Mouse (Mus musculus): ENCODE data around the gene Tenm4. TPM values are rescaled to one million over a fixed set of nuclear protein-coding genes. Genes with fewer than 3 reads are reported as not detected.

The Tenm4 gene
- polyA plus RNA-seq, 1 experiment from 2014 or later, result 51.6 TPM

GRCm38 (mm10) chr7:96301813-96302212, 130.8 kb downstream of the Tenm4 start:
- Histone ChIP-seq H3K36me3 (no peaks in the 10 kb centered on the region), H3K4me1 (peaks cover 4% of the 10 kb centered on the region; the same call in 1 of the 2 replicates), H3K4me3 (replicated peaks) (no peak overlapping the region), H3K27ac (replicated peaks) (no peak overlapping the region), H3K27me3 (no peaks in the 10 kb centered on the region), H3K4me2 (replicated peaks) (no peak overlapping the region), H3K9ac (no peak overlapping the region), H3K9me3 (replicated peaks) (no peaks in the 10 kb centered on the region)
- 49% methylated on average over 3 of the region's 3 CpGs for WGBS
- peak; percentile 46; the same call in 1 of the 2 replicates for ATAC-seq (ENCODE audit: insufficient number of reproducible peaks, low FRiP score, low TSS enrichment, low read depth)

GRCm38 (mm10) chr7:96303963-96304362, 132.9 kb downstream of the Tenm4 start:
- no peak overlapping the region for H3K4me2 ChIP-seq (replicated peaks)
- no peaks in the 10 kb centered on the region for H3K36me3 ChIP-seq
- WGBS, result 45% methylated on average over 2 of the region's 2 CpGs
- no peaks in the 10 kb centered on the region for H3K27me3 ChIP-seq
- H3K27ac ChIP-seq (replicated peaks), result no peak overlapping the region
- no peak overlapping the region for H3K4me3 ChIP-seq (replicated peaks)
- H3K4me1 ChIP-seq, result peaks cover 4% of the 10 kb centered on the region; the same call in 1 of the 2 replicates
- no peaks in the 10 kb centered on the region for H3K9me3 ChIP-seq (replicated peaks)
- no peak for ATAC-seq (ENCODE audit: insufficient number of reproducible peaks, low FRiP score, low TSS enrichment, low read depth)
- no peak overlapping the region for H3K9ac ChIP-seq

- Histone ChIP-seq H3K36me3 (no peaks in the 10 kb centered on the region), H3K4me1 (peaks cover 4% of the 10 kb centered on the region; the same call in 1 of the 2 replicates), H3K9me3 (replicated peaks) (no peaks in the 10 kb centered on the region), H3K27me3 (no peaks in the 10 kb centered on the region), H3K9ac (no peak overlapping the region), H3K4me3 (replicated peaks) (no peak overlapping the region), H3K4me2 (replicated peaks) (no peak overlapping the region), H3K27ac (replicated peaks) (no peak overlapping the region)
- WGBS, result 46% methylated on average over 5 of the region's 5 CpGs
- no peak for ATAC-seq (ENCODE audit: insufficient number of reproducible peaks, low FRiP score, low TSS enrichment, low read depth)
Measured at GRCm38 (mm10) chr7:96305382-96305935, 134.4 kb downstream of the Tenm4 start.

GRCm38 (mm10) chr7:96308106-96308505, 137.1 kb downstream of the Tenm4 start:
- no peaks in the 10 kb centered on the region for H3K27me3 ChIP-seq
- no peak overlapping the region for H3K9ac ChIP-seq
- WGBS, result 36% methylated on average over 6 of the region's 6 CpGs
- no peak for ATAC-seq (ENCODE audit: insufficient number of reproducible peaks, low FRiP score, low TSS enrichment, low read depth)
- no peak overlapping the region for H3K4me3 ChIP-seq (replicated peaks)
- H3K4me1 ChIP-seq, result peaks cover 4% of the 10 kb centered on the region; the same call in 1 of the 2 replicates
- H3K27ac ChIP-seq (replicated peaks), result no peak overlapping the region; the same call in 1 of the 2 replicates
- H3K36me3 ChIP-seq, result no peaks in the 10 kb centered on the region
- H3K4me2 ChIP-seq (replicated peaks), result no peak overlapping the region
- no peaks in the 10 kb centered on the region for H3K9me3 ChIP-seq (replicated peaks)

GRCm38 (mm10) chr7:96329343-96329742, 158.3 kb downstream of the Tenm4 start:
- H3K9ac ChIP-seq, result no peak overlapping the region
- H3K36me3 ChIP-seq, result no peaks in the 10 kb centered on the region; the same call in 1 of the 2 replicates
- WGBS, result 72% methylated on average over 4 of the region's 4 CpGs
- H3K4me1 ChIP-seq, result no peaks in the 10 kb centered on the region
- H3K4me2 ChIP-seq (replicated peaks), result no peak overlapping the region
- no peaks in the 10 kb centered on the region for H3K27me3 ChIP-seq
- H3K9me3 ChIP-seq (replicated peaks), result peaks cover 5% of the 10 kb centered on the region; the same call in 1 of the 2 replicates
- no peak overlapping the region for H3K27ac ChIP-seq (replicated peaks)
- no peak overlapping the region for H3K4me3 ChIP-seq (replicated peaks)
- no peak for ATAC-seq (ENCODE audit: insufficient number of reproducible peaks, low FRiP score, low TSS enrichment, low read depth)

GRCm38 (mm10) chr7:96331186-96331585, 160.1 kb downstream of the Tenm4 start:
- H3K27me3 ChIP-seq, result no peaks in the 10 kb centered on the region
- no peak overlapping the region for H3K27ac ChIP-seq (replicated peaks)
- no peaks in the 10 kb centered on the region for H3K36me3 ChIP-seq
- 73% methylated on average over 1 of the region's 1 CpGs for WGBS
- no peak overlapping the region for H3K9ac ChIP-seq
- H3K9me3 ChIP-seq (replicated peaks), result no peaks in the 10 kb centered on the region
- no peak for ATAC-seq (ENCODE audit: insufficient number of reproducible peaks, low FRiP score, low TSS enrichment, low read depth)
- H3K4me2 ChIP-seq (replicated peaks), result no peak overlapping the region
- no peak overlapping the region for H3K4me3 ChIP-seq (replicated peaks)
- H3K4me1 ChIP-seq, result no peaks in the 10 kb centered on the region

GRCm38 (mm10) chr7:96334361-96334760, 163.3 kb downstream of the Tenm4 start:
- Histone ChIP-seq H3K4me2 (replicated peaks) (no peak overlapping the region), H3K4me1 (no peaks in the 10 kb centered on the region), H3K9me3 (replicated peaks) (no peaks in the 10 kb centered on the region), H3K4me3 (replicated peaks) (no peak overlapping the region), H3K36me3 (no peaks in the 10 kb centered on the region), H3K9ac (no peak overlapping the region), H3K27ac (replicated peaks) (no peak overlapping the region), H3K27me3 (no peaks in the 10 kb centered on the region)
- ATAC-seq (ENCODE audit: insufficient number of reproducible peaks, low FRiP score, low TSS enrichment, low read depth), result no peak
- WGBS, result 35% methylated on average over 2 of the region's 2 CpGs

- no peak overlapping the region for H3K4me2 ChIP-seq (replicated peaks)
- H3K27ac ChIP-seq (replicated peaks), result no peak overlapping the region
- H3K9me3 ChIP-seq (replicated peaks), result no peaks in the 10 kb centered on the region
- no peaks in the 10 kb centered on the region for H3K4me1 ChIP-seq
- no peaks in the 10 kb centered on the region for H3K27me3 ChIP-seq
- no peaks in the 10 kb centered on the region for H3K36me3 ChIP-seq
- no peak overlapping the region for H3K9ac ChIP-seq
- no peak overlapping the region for H3K4me3 ChIP-seq (replicated peaks)
- ATAC-seq (ENCODE audit: insufficient number of reproducible peaks, low FRiP score, low TSS enrichment, low read depth), result no peak
Measured at GRCm38 (mm10) chr7:96336376-96336775, 165.3 kb downstream of the Tenm4 start.

- no peak for ATAC-seq (ENCODE audit: insufficient number of reproducible peaks, low FRiP score, low TSS enrichment, low read depth)
- H3K27ac ChIP-seq (replicated peaks), result no peak overlapping the region
- WGBS, result 76% methylated on average over 5 of the region's 5 CpGs
- no peaks in the 10 kb centered on the region for H3K9me3 ChIP-seq (replicated peaks)
- H3K4me1 ChIP-seq, result no peaks in the 10 kb centered on the region
- H3K4me3 ChIP-seq (replicated peaks), result no peak overlapping the region
- no peak overlapping the region for H3K4me2 ChIP-seq (replicated peaks)
- H3K27me3 ChIP-seq, result no peaks in the 10 kb centered on the region
- no peak overlapping the region for H3K9ac ChIP-seq
- no peaks in the 10 kb centered on the region for H3K36me3 ChIP-seq
Measured at GRCm38 (mm10) chr7:96340826-96341225, 169.8 kb downstream of the Tenm4 start.

GRCm38 (mm10) chr7:96341479-96341878, 170.4 kb downstream of the Tenm4 start:
- Histone ChIP-seq H3K4me3 (replicated peaks) (no peak overlapping the region), H3K36me3 (no peaks in the 10 kb centered on the region), H3K27ac (replicated peaks) (no peak overlapping the region), H3K4me2 (replicated peaks) (no peak overlapping the region), H3K27me3 (no peaks in the 10 kb centered on the region), H3K9ac (no peak overlapping the region), H3K4me1 (no peaks in the 10 kb centered on the region), H3K9me3 (replicated peaks) (no peaks in the 10 kb centered on the region)
- ATAC-seq (ENCODE audit: insufficient number of reproducible peaks, low FRiP score, low TSS enrichment, low read depth), result no peak
- 79% methylated on average over 2 of the region's 2 CpGs for WGBS

GRCm38 (mm10) chr7:96342996-96343395, 171.9 kb downstream of the Tenm4 start:
- no peak overlapping the region for H3K4me2 ChIP-seq (replicated peaks)
- H3K4me1 ChIP-seq, result no peaks in the 10 kb centered on the region
- no peaks in the 10 kb centered on the region for H3K9me3 ChIP-seq (replicated peaks)
- no peaks in the 10 kb centered on the region for H3K27me3 ChIP-seq
- H3K9ac ChIP-seq, result no peak overlapping the region
- H3K27ac ChIP-seq (replicated peaks), result no peak overlapping the region
- ATAC-seq (ENCODE audit: insufficient number of reproducible peaks, low FRiP score, low TSS enrichment, low read depth), result no peak
- no peak overlapping the region for H3K4me3 ChIP-seq (replicated peaks)
- 83% methylated on average over 6 of the region's 6 CpGs for WGBS
- no peaks in the 10 kb centered on the region for H3K36me3 ChIP-seq

GRCm38 (mm10) chr7:96343667-96344066, 172.6 kb downstream of the Tenm4 start:
- Histone ChIP-seq H3K4me3 (replicated peaks) (no peak overlapping the region), H3K9ac (no peak overlapping the region), H3K4me2 (replicated peaks) (no peak overlapping the region), H3K27me3 (no peaks in the 10 kb centered on the region), H3K36me3 (no peaks in the 10 kb centered on the region), H3K27ac (replicated peaks) (no peak overlapping the region), H3K9me3 (replicated peaks) (no peaks in the 10 kb centered on the region), H3K4me1 (no peaks in the 10 kb centered on the region)
- WGBS, result 84% methylated on average over 2 of the region's 2 CpGs
- peak; percentile 63; the same call in 1 of the 2 replicates for ATAC-seq (ENCODE audit: insufficient number of reproducible peaks, low FRiP score, low TSS enrichment, low read depth)

Data from embryonic facial prominence, embryonic 15.5 days (tissue).